Mouse (Mus musculus): Measurements from ENCODE around the gene Gm44805.

- TF ChIP-seq FLI1 (IDR thresholded peaks at IDR 0.05; ENCODE audit: low read length) (no peak), GATA1 (IDR thresholded peaks at IDR 0.05; ENCODE audit: borderline replicate concordance, low read length) (no peak)
These were observed 45.3 kb upstream of the Gm44805 start for GRCm38 (mm10) chr7:19726541-19726940.

All from megakaryocyte, embryonic 14.5 days (primary cell).